Mouse (Mus musculus) CH12.LX (cell line): Measurements from ENCODE around the gene Rasgrp3. TPM values are rescaled to one million over a fixed set of nuclear protein-coding genes. Genes with fewer than 3 reads are reported as not detected.

ENCODE experiments used
- DNase-seq: peaks from one replicate; pipeline ENCODE4 v3.0.0-alpha.2; 2013; ENCODE audit errors: extremely low read depth
- H3K27ac ChIP-seq: 2 replicates; pipeline ENCODE4 v1.5.1; 2012; ENCODE audit warnings: low read depth, mild to moderate bottlenecking, control low read depth, moderate library complexity; ENCODE audit not compliant: insufficient read depth
- H3K27me3 ChIP-seq: replicated peaks from 2 replicates; pipeline ENCODE3; 2012; ENCODE audit warnings: inconsistent platforms
- H3K36me3 ChIP-seq, 2 experiments: replicated peaks in 1 of 2; 2 replicates each; pipeline versions ENCODE3 to v1.6.1; 2012; ENCODE audit warnings: inconsistent platforms in 1 of 2, low read length in 1 of 2, mild to moderate bottlenecking in 1 of 2, mixed read lengths in 1 of 2, moderate library complexity in 1 of 2; ENCODE audit not compliant: control insufficient read depth in 1 of 2, insufficient read depth in 1 of 2
- H3K4me1 ChIP-seq, 2 experiments: 2 replicates each; pipeline ENCODE4 v1.6.1; 2012; ENCODE audit warnings: inconsistent platforms in 1 of 2, moderate library complexity in 1 of 2; ENCODE audit not compliant: insufficient read depth in 2 of 2, control insufficient read depth in 1 of 2
- H3K4me2 ChIP-seq: 2 replicates; pipeline ENCODE4 v1.6.1; 2012; ENCODE audit warnings: low read depth, mild to moderate bottlenecking, control low read depth; ENCODE audit not compliant: poor library complexity, insufficient read depth, severe bottlenecking
- H3K4me3 ChIP-seq, 3 experiments: fragments of 150-350 bp in 1 of 3; sonication (generic) in 1 of 3; replicated peaks in 1 of 3; 2 replicates each; pipeline versions ENCODE3 to v1.5.1; 2011 to 2012; ENCODE audit warnings: low read depth in 2 of 3, low read length in 2 of 3, mild to moderate bottlenecking in 2 of 3, moderate library complexity in 2 of 3, control low read depth in 1 of 3, improper control_type of control experiment in 1 of 3, inconsistent platforms in 1 of 3, mixed read lengths in 1 of 3; ENCODE audit not compliant: poor library complexity in 1 of 3
- H3K79me2 ChIP-seq: replicated peaks from 2 replicates; pipeline ENCODE4 v1.6.1; 2012; ENCODE audit warnings: mild to moderate bottlenecking, moderate library complexity; ENCODE audit not compliant: control insufficient read depth, poor library complexity, insufficient read depth, severe bottlenecking; ENCODE audit errors: extremely low read depth
- H3K9ac ChIP-seq: 2 replicates; pipeline ENCODE4 v1.6.1; 2012; ENCODE audit warnings: low read depth, mild to moderate bottlenecking, control low read depth, moderate library complexity; ENCODE audit not compliant: insufficient read depth
- H3K9me3 ChIP-seq: replicated peaks from 2 replicates; pipeline ENCODE3; 2012; ENCODE audit warnings: low read length, inconsistent platforms, mixed read lengths
- BHLHE40 ChIP-seq: IDR thresholded peaks from 2 replicates; pipeline ENCODE4 v1.6.1; 2011; ENCODE audit warnings: mild to moderate bottlenecking, low read depth, low read length, improper control_type of control experiment
- CHD1 ChIP-seq: IDR thresholded peaks from 2 replicates; pipeline ENCODE4 v1.6.1; 2012; ENCODE audit warnings: low read depth, low read length, improper control_type of control experiment, inconsistent platforms
- CHD2 ChIP-seq: IDR thresholded peaks from 2 replicates; pipeline ENCODE4 v1.6.1; 2011; ENCODE audit warnings: low read length, improper control_type of control experiment
- CTCF ChIP-seq, 2 experiments: IDR thresholded peaks in 1 of 2; conservative IDR thresholded peaks in 1 of 2; 2 replicates each; pipeline ENCODE4 v1.5.1; 2011 to 2012; ENCODE audit warnings: low read depth in 2 of 2, low read length in 2 of 2, improper control_type of control experiment in 1 of 2, inconsistent platforms in 1 of 2, mild to moderate bottlenecking in 1 of 2, moderate library complexity in 1 of 2
- E2F4 ChIP-seq: IDR thresholded peaks from 2 replicates; pipeline ENCODE4 v1.6.1; 2011; ENCODE audit warnings: low read depth, low read length, improper control_type of control experiment; ENCODE audit not compliant: insufficient replicate concordance
- ELF1 ChIP-seq: IDR thresholded peaks from 2 replicates; pipeline ENCODE4 v1.6.1; 2014; ENCODE audit warnings: low read depth, mild to moderate bottlenecking, inconsistent platforms, low read length, improper control_type of control experiment
- EP300 ChIP-seq: IDR thresholded peaks from 2 replicates; pipeline ENCODE4 v1.6.1; 2011; ENCODE audit warnings: low read length, improper control_type of control experiment
- ETS1 ChIP-seq: conservative IDR thresholded peaks from 2 replicates; pipeline ENCODE4 v1.6.1; 2012; ENCODE audit warnings: low read depth, mild to moderate bottlenecking, inconsistent platforms, low read length, improper control_type of control experiment, moderate library complexity
- GABPA ChIP-seq: IDR thresholded peaks from 2 replicates; pipeline ENCODE4 v1.6.1; 2012; ENCODE audit warnings: low read depth, low read length, improper control_type of control experiment, inconsistent platforms; ENCODE audit not compliant: insufficient replicate concordance
- HCFC1 ChIP-seq: IDR thresholded peaks from 2 replicates; pipeline ENCODE4 v1.6.1; 2012; ENCODE audit warnings: low read depth, mild to moderate bottlenecking, inconsistent platforms, low read length, improper control_type of control experiment
- IRF4 ChIP-seq: IDR thresholded peaks from 2 replicates; pipeline ENCODE4 v1.6.1; 2014; ENCODE audit warnings: low read depth, mild to moderate bottlenecking, inconsistent platforms, low read length, improper control_type of control experiment
- JUN ChIP-seq: IDR thresholded peaks from 2 replicates; pipeline ENCODE4 v1.6.1; 2011; ENCODE audit warnings: low read depth, mild to moderate bottlenecking, low read length, improper control_type of control experiment, moderate library complexity; ENCODE audit not compliant: insufficient read depth
- JUND ChIP-seq: conservative IDR thresholded peaks from 2 replicates; pipeline ENCODE4 v1.6.1; 2011; ENCODE audit warnings: low read depth, low read length, improper control_type of control experiment
- KAT2A ChIP-seq: IDR thresholded peaks from 2 replicates; pipeline ENCODE4 v1.6.1; 2012; ENCODE audit warnings: low read length, improper control_type of control experiment, inconsistent platforms; ENCODE audit not compliant: insufficient replicate concordance
- MAFK ChIP-seq: IDR thresholded peaks from 2 replicates; pipeline ENCODE4 v1.6.1; 2011; ENCODE audit warnings: low read length, improper control_type of control experiment; ENCODE audit not compliant: insufficient replicate concordance
- MAX ChIP-seq: IDR thresholded peaks from 2 replicates; pipeline ENCODE4 v1.6.1; 2011; ENCODE audit warnings: low read length, improper control_type of control experiment
- MAZ ChIP-seq: IDR thresholded peaks from 2 replicates; pipeline ENCODE4 v1.6.1; 2012; ENCODE audit warnings: low read depth, mild to moderate bottlenecking, inconsistent platforms, low read length, improper control_type of control experiment, moderate library complexity
- MEF2A ChIP-seq: IDR thresholded peaks from 2 replicates; pipeline ENCODE4 v1.6.1; 2014; ENCODE audit warnings: low read depth, mild to moderate bottlenecking, inconsistent platforms, low read length, improper control_type of control experiment, borderline replicate concordance
- MXI1 ChIP-seq: IDR thresholded peaks from 2 replicates; pipeline ENCODE4 v1.6.1; 2011; ENCODE audit warnings: mild to moderate bottlenecking, low read depth, low read length, improper control_type of control experiment
- MYC ChIP-seq: IDR thresholded peaks from 2 replicates; pipeline ENCODE4 v1.6.1; 2011; ENCODE audit warnings: low read depth, mild to moderate bottlenecking, improper control_type of control experiment, low read length
- NELFE ChIP-seq: IDR thresholded peaks from 2 replicates; pipeline ENCODE4 v1.6.1; 2011; ENCODE audit warnings: low read depth, low read length, improper control_type of control experiment
- NRF1 ChIP-seq: IDR thresholded peaks from 2 replicates; pipeline ENCODE4 v1.6.1; 2014; ENCODE audit warnings: low read depth, mild to moderate bottlenecking, inconsistent platforms, low read length, improper control_type of control experiment, moderate library complexity
- PAX5 ChIP-seq: IDR thresholded peaks from 2 replicates; pipeline ENCODE4 v1.6.1; 2012; ENCODE audit warnings: low read length, inconsistent platforms, mixed read lengths
- POLR2A ChIP-seq: IDR thresholded peaks from 2 replicates; pipeline ENCODE4 v1.6.1; 2011; ENCODE audit warnings: low read depth, mild to moderate bottlenecking, improper control_type of control experiment, low read length
- POLR2AphosphoS2 ChIP-seq: IDR thresholded peaks from 2 replicates; pipeline ENCODE4 v1.6.1; 2011; ENCODE audit warnings: low read depth, low read length, improper control_type of control experiment
- RAD21 ChIP-seq: IDR thresholded peaks from 2 replicates; pipeline ENCODE4 v1.6.1; 2011; ENCODE audit warnings: low read depth, mild to moderate bottlenecking, low read length, improper control_type of control experiment, moderate library complexity
- RCOR1 ChIP-seq: conservative IDR thresholded peaks from 2 replicates; pipeline ENCODE4 v1.6.1; 2012; ENCODE audit warnings: low read depth, mild to moderate bottlenecking, inconsistent platforms, low read length, improper control_type of control experiment
- SIN3A ChIP-seq: IDR thresholded peaks from 2 replicates; pipeline ENCODE4 v1.6.1; 2012; ENCODE audit warnings: low read length, improper control_type of control experiment, inconsistent platforms
- SMC3 ChIP-seq: IDR thresholded peaks from 2 replicates; pipeline ENCODE4 v1.6.1; 2011; ENCODE audit warnings: low read depth, low read length, improper control_type of control experiment
- TBP ChIP-seq: conservative IDR thresholded peaks from 2 replicates; pipeline ENCODE4 v1.6.1; 2011; ENCODE audit warnings: low read depth, low read length, improper control_type of control experiment
- TCF12 ChIP-seq: IDR thresholded peaks from 2 replicates; pipeline ENCODE4 v1.6.1; 2014; ENCODE audit warnings: low read depth, mild to moderate bottlenecking, inconsistent platforms, low read length, improper control_type of control experiment
- UBTF ChIP-seq: IDR thresholded peaks from 2 replicates; pipeline ENCODE4 v1.6.1; 2012; ENCODE audit warnings: low read depth, mild to moderate bottlenecking, inconsistent platforms, low read length, improper control_type of control experiment, moderate library complexity
- USF1 ChIP-seq: IDR thresholded peaks from 2 replicates; pipeline ENCODE4 v1.6.1; 2014; ENCODE audit warnings: low read depth, mild to moderate bottlenecking, inconsistent platforms, low read length, improper control_type of control experiment
- USF2 ChIP-seq: conservative IDR thresholded peaks from 2 replicates; pipeline ENCODE4 v1.6.1; 2011; ENCODE audit warnings: low read depth, low read length, improper control_type of control experiment
- ZC3H11A ChIP-seq: IDR thresholded peaks from 2 replicates; pipeline ENCODE4 v1.6.1; 2012; ENCODE audit warnings: low read depth, mild to moderate bottlenecking, inconsistent platforms, low read length, improper control_type of control experiment
- ZKSCAN1 ChIP-seq: IDR thresholded peaks from 2 replicates; pipeline ENCODE4 v1.6.1; 2012; ENCODE audit warnings: low read depth, inconsistent platforms, low read length, improper control_type of control experiment, borderline replicate concordance
- ZMIZ1 ChIP-seq: IDR thresholded peaks from 2 replicates; pipeline ENCODE4 v1.6.1; 2012; ENCODE audit warnings: low read depth, mild to moderate bottlenecking, inconsistent platforms, low read length, improper control_type of control experiment
- ZNF384 ChIP-seq: IDR thresholded peaks from 2 replicates; pipeline ENCODE4 v1.6.1; 2012; ENCODE audit warnings: low read depth, low read length, improper control_type of control experiment, inconsistent platforms
- dilution Hi-C: fragments of 300-500 bp; cut with MboI; formaldehyde crosslinking; loops from 2 replicates; pipeline ENCODE4 v1.14.3; 2020; ENCODE audit warnings: low sequenced_read_pairs; ENCODE audit not compliant: extremely low pct_unique_long_range_greater_than_20kb, extremely low pct_ligation_motif_present
- in situ Hi-C: fragments of 300-500 bp; cut with MboI; formaldehyde crosslinking; loops from 3 replicates; pipeline ENCODE4 v1.14.3; 2019; ENCODE audit warnings: low sequenced_read_pairs, low pct_ligation_motif_present, low pct_unique_long_range_greater_than_20kb, mixed read lengths
- polyA plus RNA-seq: library from polyadenylated mRNA; unstranded; fragments of >175 nt; gene quantifications from 2 replicates; pipeline ENCODE4 v1.2.1, GENCODE M21; 2012; ENCODE audit warnings: low read depth; ENCODE audit not compliant: insufficient read length
- total RNA-seq, 2 experiments: library from RNA; depleted of rRNA; stranded (reverse); fragments of 300-350 nt in 1 of 2; fragments of >200 nt in 1 of 2; gene quantifications; 2 replicates each; pipeline ENCODE4 v1.2.3; 2012 to 2014

Gene Rasgrp3
- total and polyA plus RNA-seq, 3 experiments: 79.6 to 164 (median 161) TPM

GRCm38 (mm10) chr17:75519239-75519900, 83.7 kb downstream of the Rasgrp3 start:
- DNase-seq: peak; percentile 52
- in situ Hi-C loops: no loop called here
- H3K4me3 ChIP-seq: no peak overlapping the region
- TF ChIP-seq IRF4 (peak; percentile 87), NELFE (no peak), GABPA (no peak), TCF12 (peak; percentile 75; the same call in 1 of the 2 replicates), CTCF (conservative IDR thresholded peaks at IDR 0.05 in 1 of 2, IDR thresholded peaks at IDR 0.05 in 1 of 2; ENCODE audit: low read depth in 2 of 2, low read length in 2 of 2) (no peak), MEF2A (peak; percentile 94), ETS1 (peak; percentile 69), ELF1 (no peak), SMC3 (no peak), USF1 (no peak), CHD2 (no peak), BHLHE40 (peak; percentile 64; the same call in 1 of the 2 replicates), UBTF (no peak), JUND (no peak; the same call in 1 of the 2 replicates), KAT2A (no peak), EP300 (peak; percentile 88), SIN3A (0 out of 2 replicates have a peak, but pooled peaks have one; percentile 6), USF2 (no peak), ZNF384 (no peak), RCOR1 (0 out of 2 replicates have a peak, but pooled peaks have one; percentile 24), TBP (no peak), JUN (no peak), POLR2A (no peak), CHD1 (no peak), ZMIZ1 (no peak), RAD21 (no peak), MYC (peak; percentile 78), MAX (no peak), MAFK (no peak), NRF1 (no peak), MAZ (no peak), PAX5 (no peak), HCFC1 (no peak), E2F4 (no peak), MXI1 (no peak), ZKSCAN1 (no peak), POLR2AphosphoS2 (no peak), ZC3H11A (no peak)
- TF ChIP-seq, all 38 proteins: peak for 9
- Histone ChIP-seq H3K9me3 (no peaks in the 10 kb centered on the region), H3K36me3 (peaks cover 30 to 75% of the 10 kb centered on the region in 2 experiments), H3K4me1 (peaks cover 17 to 94% of the 10 kb centered on the region in 2 experiments), H3K79me2 (no peaks in the 10 kb centered on the region), H3K4me2 (peak overlapping the region; percentile 32; the same call in 1 of the 2 replicates), H3K27me3 (no peaks in the 10 kb centered on the region), H3K9ac (peak overlapping the region; percentile 46), H3K27ac (peak overlapping the region; percentile 86)
- dilution Hi-C loops: no loop called here
